Mouse (Mus musculus) C2C12 (cell line): ENCODE results near the gene 2410004B18Rik.

Source experiments
- CEBPB ChIP-seq: IDR thresholded peaks from one replicate; pipeline ENCODE4 v1.6.1; 2011; ENCODE audit warnings: low read depth, mild to moderate bottlenecking, control low read depth, moderate library complexity
- CTCF ChIP-seq: IDR thresholded peaks from one replicate; pipeline ENCODE4 v1.5.1; 2011; ENCODE audit not compliant: control insufficient read depth, insufficient read depth, insufficient read length
- MYOG ChIP-seq: IDR thresholded peaks from one replicate; pipeline ENCODE4 v1.6.1; 2011; ENCODE audit not compliant: control insufficient read depth, insufficient read length; ENCODE audit errors: extremely low read depth
- USF1 ChIP-seq: IDR thresholded peaks from one replicate; pipeline ENCODE4 v1.6.1; 2011; ENCODE audit warnings: low read depth, mild to moderate bottlenecking, control low read depth, moderate library complexity

DNA sequence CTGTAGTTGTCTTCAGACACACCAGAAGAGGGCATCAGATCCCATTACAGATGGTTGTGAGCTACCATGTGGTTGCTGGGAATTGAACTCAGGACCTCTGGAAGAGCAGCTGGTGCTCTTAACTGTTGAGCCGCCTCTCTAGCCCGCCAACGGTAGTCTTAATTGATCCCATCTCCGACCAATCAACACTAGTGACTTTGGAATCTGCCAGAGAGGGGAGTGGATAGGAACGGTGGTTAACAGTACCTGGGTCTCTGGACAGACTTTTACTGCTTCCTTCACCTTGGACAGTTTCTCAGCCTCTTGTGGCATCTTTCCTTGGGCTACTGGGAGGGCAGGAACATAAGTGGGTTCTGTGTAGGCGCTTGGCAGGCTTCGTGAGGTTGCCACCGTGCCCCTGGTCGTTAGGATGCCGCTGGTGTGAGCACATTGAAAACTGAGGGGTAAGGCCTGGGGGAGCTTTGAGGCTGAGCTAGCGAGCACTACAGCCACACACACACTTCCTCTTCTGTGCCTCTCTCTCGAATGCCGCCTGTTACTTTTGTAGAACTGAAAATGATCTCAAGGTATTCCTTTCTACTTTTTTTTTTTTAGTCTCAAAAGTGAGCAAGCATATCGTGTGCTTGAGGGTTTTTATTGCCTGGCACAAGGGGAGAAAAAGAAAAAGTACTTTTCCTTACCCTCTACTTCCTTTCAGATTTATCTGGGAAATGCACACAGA is 55.8 kb downstream of the 2410004B18Rik start:
- TF ChIP-seq CTCF (no peak), USF1 (no peak), MYOG (no peak), CEBPB (no peak)
